Mouse (Mus musculus) neural tube, embryonic 13.5 days (tissue): ENCODE data around the gene Sorcs2. TPM values are rescaled to one million over a fixed set of nuclear protein-coding genes. Genes with fewer than 3 reads are reported as not detected.

ENCODE experiments used
- ATAC-seq: fragments of 200-750 bp; cut with Nextera tagmentation; 2 replicates; pipeline ENCODE4 v1.8.0; 2017; ENCODE audit warnings: low read depth, mild to moderate bottlenecking, moderate TSS enrichment, moderate library complexity
- H3K27ac ChIP-seq: fragments of 300-500 bp; sonication (generic); replicated peaks from 2 replicates; pipeline ENCODE4 v1.5.1; 2015; ENCODE audit warnings: moderate library complexity, mild to moderate bottlenecking, inconsistent platforms
- H3K27me3 ChIP-seq: fragments of 300-500 bp; sonication (generic); 2 replicates; pipeline ENCODE4 v1.6.1; 2015; ENCODE audit warnings: mild to moderate bottlenecking, inconsistent platforms
- H3K36me3 ChIP-seq: fragments of 300-500 bp; sonication (generic); 2 replicates; pipeline ENCODE4 v1.6.1; 2015; ENCODE audit warnings: mild to moderate bottlenecking, inconsistent platforms
- H3K4me1 ChIP-seq: fragments of 300-500 bp; sonication (generic); replicated peaks from 2 replicates; pipeline ENCODE4 v1.6.1; 2015; ENCODE audit warnings: inconsistent platforms
- H3K4me2 ChIP-seq: fragments of 300-500 bp; sonication (generic); 2 replicates; pipeline ENCODE4 v1.6.1; 2015; ENCODE audit warnings: inconsistent platforms, mild to moderate bottlenecking, moderate library complexity
- H3K4me3 ChIP-seq: fragments of 300-500 bp; sonication (generic); 2 replicates; pipeline ENCODE4 v1.5.1; 2015; ENCODE audit warnings: mild to moderate bottlenecking, inconsistent platforms
- H3K9ac ChIP-seq: fragments of 300-500 bp; sonication (generic); 2 replicates; pipeline ENCODE4 v1.6.1; 2015; ENCODE audit warnings: moderate library complexity, mild to moderate bottlenecking, inconsistent platforms
- H3K9me3 ChIP-seq: fragments of 300-500 bp; sonication (generic); 2 replicates; pipeline ENCODE4 v1.6.1; 2016; ENCODE audit warnings: inconsistent platforms
- WGBS: fragments of 180-500 bp; shearing (Covaris S2); methylation state at CpG from one replicate; pipeline ENCODE4 v1.1.7; 2015; 5-methylcytosine and 5-hydroxymethylcytosine counted together
- polyA plus RNA-seq: library from polyadenylated mRNA; unstranded; fragments of >200 nt; fragmentation: Nextera tagmentation; extraction: Ambion mirVana; gene quantifications from 2 replicates; pipeline ENCODE4 v1.2.1, GENCODE M21; 2015

Sorcs2 gene
- polyA plus RNA-seq, 1 experiment from 2014 or later: 11.4 TPM

GRCm38 (mm10) chr5:36146589-36146988 lies 251.3 kb downstream of the Sorcs2 start:
- Histone ChIP-seq H3K4me3 (no peak overlapping the region), H3K36me3 (no peaks in the 10 kb centered on the region), H3K9ac (no peak overlapping the region), H3K27ac (no peak overlapping the region), H3K27me3 (peaks cover 11% of the 10 kb centered on the region), H3K4me2 (no peak overlapping the region), H3K4me1 (peaks cover 29% of the 10 kb centered on the region), H3K9me3 (no peaks in the 10 kb centered on the region)
- no peak for ATAC-seq
- 73% methylated on average over 2 of the region's 2 CpGs for WGBS

GRCm38 (mm10) chr5:36144560-36144959 lies 253.4 kb downstream of the Sorcs2 start:
- Histone ChIP-seq H3K9me3 (no peaks in the 10 kb centered on the region), H3K27me3 (peaks cover 12% of the 10 kb centered on the region), H3K4me2 (no peak overlapping the region), H3K36me3 (no peaks in the 10 kb centered on the region), H3K4me1 (peaks cover 23% of the 10 kb centered on the region), H3K4me3 (no peak overlapping the region), H3K27ac (no peak overlapping the region), H3K9ac (no peak overlapping the region)
- 33% methylated on average over 2 of the region's 2 CpGs for WGBS
- no peak for ATAC-seq

GRCm38 (mm10) chr5:36141676-36142255 lies 256.2 kb downstream of the Sorcs2 start:
- Histone ChIP-seq H3K36me3 (no peaks in the 10 kb centered on the region), H3K9ac (no peak overlapping the region), H3K4me2 (no peak overlapping the region), H3K4me3 (no peak overlapping the region), H3K9me3 (no peaks in the 10 kb centered on the region), H3K4me1 (peaks cover 23% of the 10 kb centered on the region), H3K27ac (no peak overlapping the region), H3K27me3 (peaks cover 16% of the 10 kb centered on the region)
- ATAC-seq: peak; percentile 73
- WGBS: 39% methylated on average over 6 of the region's 6 CpGs

- no peaks in the 10 kb centered on the region for H3K36me3 ChIP-seq
- H3K9me3 ChIP-seq: no peaks in the 10 kb centered on the region
- ATAC-seq: peak; percentile 45; the same call in 1 of the 2 replicates
- no peak overlapping the region for H3K4me3 ChIP-seq
- no peak overlapping the region for H3K4me2 ChIP-seq
- H3K27ac ChIP-seq: no peak overlapping the region
- H3K27me3 ChIP-seq: peaks cover 14% of the 10 kb centered on the region
- no peak overlapping the region for H3K9ac ChIP-seq
- WGBS: 94% methylated on average over 4 of the region's 4 CpGs
- peaks cover 23% of the 10 kb centered on the region for H3K4me1 ChIP-seq
Observed at GRCm38 (mm10) chr5:36141112-36141511, 256.8 kb downstream of the Sorcs2 start.

GRCm38 (mm10) chr5:36139766-36140165 lies 258.2 kb downstream of the Sorcs2 start:
- peaks cover 16% of the 10 kb centered on the region for H3K4me1 ChIP-seq
- no peak overlapping the region for H3K4me2 ChIP-seq
- H3K9me3 ChIP-seq: no peaks in the 10 kb centered on the region
- no peaks in the 10 kb centered on the region for H3K36me3 ChIP-seq
- peaks cover 10% of the 10 kb centered on the region for H3K27me3 ChIP-seq
- no peak overlapping the region for H3K27ac ChIP-seq
- ATAC-seq: no peak
- H3K9ac ChIP-seq: no peak overlapping the region
- no peak overlapping the region for H3K4me3 ChIP-seq
- WGBS: 84% methylated on average over 6 of the region's 6 CpGs

- Histone ChIP-seq H3K9ac (no peak overlapping the region), H3K36me3 (no peaks in the 10 kb centered on the region), H3K4me3 (no peak overlapping the region), H3K9me3 (no peaks in the 10 kb centered on the region), H3K4me2 (no peak overlapping the region), H3K27me3 (peaks cover 8% of the 10 kb centered on the region), H3K27ac (no peak overlapping the region), H3K4me1 (peaks cover 6% of the 10 kb centered on the region)
- ATAC-seq: no peak
- 75% methylated on average over 3 of the region's 3 CpGs for WGBS
Observed at GRCm38 (mm10) chr5:36135874-36136542, 261.9 kb downstream of the Sorcs2 start.

- H3K27me3 ChIP-seq: 0 out of 2 replicates have a peak, but pooled peaks cover 2% of the 10 kb centered on the region
- WGBS: 82% methylated on average over 6 of the region's 6 CpGs
- no peak overlapping the region for H3K4me3 ChIP-seq
- H3K36me3 ChIP-seq: no peaks in the 10 kb centered on the region
- H3K4me2 ChIP-seq: no peak overlapping the region
- no peak overlapping the region for H3K9ac ChIP-seq
- H3K9me3 ChIP-seq: no peaks in the 10 kb centered on the region
- no peak overlapping the region for H3K27ac ChIP-seq
- peaks cover 23% of the 10 kb centered on the region for H3K4me1 ChIP-seq
- no peak for ATAC-seq
Observed at GRCm38 (mm10) chr5:36134302-36134701, 263.6 kb downstream of the Sorcs2 start.

- H3K9me3 ChIP-seq: no peaks in the 10 kb centered on the region
- H3K27ac ChIP-seq: no peak overlapping the region
- no peak overlapping the region for H3K4me2 ChIP-seq
- H3K4me1 ChIP-seq: peaks cover 28% of the 10 kb centered on the region
- no peaks in the 10 kb centered on the region for H3K27me3 ChIP-seq
- H3K9ac ChIP-seq: no peak overlapping the region
- 69% methylated on average over 2 of the region's 2 CpGs for WGBS
- H3K36me3 ChIP-seq: no peaks in the 10 kb centered on the region
- ATAC-seq: no peak
- H3K4me3 ChIP-seq: no peak overlapping the region
Observed at GRCm38 (mm10) chr5:36133893-36134292, 264.0 kb downstream of the Sorcs2 start.

- Histone ChIP-seq H3K4me2 (no peak overlapping the region), H3K4me1 (peaks cover 43% of the 10 kb centered on the region), H3K27ac (peak overlapping the region; percentile 72), H3K36me3 (no peaks in the 10 kb centered on the region), H3K9me3 (no peaks in the 10 kb centered on the region), H3K9ac (no peak overlapping the region), H3K27me3 (0 out of 2 replicates have a peak, but pooled peaks cover 3% of the 10 kb centered on the region), H3K4me3 (no peak overlapping the region)
- ATAC-seq: peak; percentile 81
- WGBS: 29% methylated on average over 8 of the region's 8 CpGs
Observed at GRCm38 (mm10) chr5:36130393-36131011, 267.4 kb downstream of the Sorcs2 start.

- H3K9ac ChIP-seq: no peak overlapping the region
- no peaks in the 10 kb centered on the region for H3K36me3 ChIP-seq
- no peaks in the 10 kb centered on the region for H3K9me3 ChIP-seq
- H3K4me2 ChIP-seq: no peak overlapping the region
- WGBS: 76% methylated on average over 2 of the region's 2 CpGs
- H3K4me3 ChIP-seq: no peak overlapping the region
- H3K27ac ChIP-seq: peak overlapping the region; percentile 72; the same call in 1 of the 2 replicates
- no peak for ATAC-seq
- 0 out of 2 replicates have a peak, but pooled peaks cover 3% of the 10 kb centered on the region for H3K27me3 ChIP-seq
- peaks cover 43% of the 10 kb centered on the region for H3K4me1 ChIP-seq
Observed at GRCm38 (mm10) chr5:36129661-36130060, 268.3 kb downstream of the Sorcs2 start.

GRCm38 (mm10) chr5:36128513-36128912 lies 269.4 kb downstream of the Sorcs2 start:
- Histone ChIP-seq H3K27ac (no peak overlapping the region), H3K4me2 (no peak overlapping the region), H3K9me3 (no peaks in the 10 kb centered on the region), H3K4me3 (no peak overlapping the region), H3K9ac (no peak overlapping the region), H3K4me1 (peaks cover 43% of the 10 kb centered on the region), H3K36me3 (no peaks in the 10 kb centered on the region), H3K27me3 (0 out of 2 replicates have a peak, but pooled peaks cover 3% of the 10 kb centered on the region)
- no peak for ATAC-seq
- 50% methylated on average over 3 of the region's 3 CpGs for WGBS

GRCm38 (mm10) chr5:36124993-36125392 lies 272.9 kb downstream of the Sorcs2 start:
- 0 out of 2 replicates have a peak, but pooled peaks cover 3% of the 10 kb centered on the region for H3K27me3 ChIP-seq
- no peak overlapping the region for H3K4me3 ChIP-seq
- H3K27ac ChIP-seq: no peak overlapping the region
- no peak overlapping the region for H3K9ac ChIP-seq
- no peak overlapping the region for H3K4me2 ChIP-seq
- WGBS: 75% methylated on average over 6 of the region's 6 CpGs
- H3K36me3 ChIP-seq: no peaks in the 10 kb centered on the region
- peaks cover 41% of the 10 kb centered on the region for H3K4me1 ChIP-seq
- ATAC-seq: no peak
- no peaks in the 10 kb centered on the region for H3K9me3 ChIP-seq
